Mouse (Mus musculus): ENCODE data around the gene Xrcc4. TPM values are rescaled to one million over a fixed set of nuclear protein-coding genes. Genes with fewer than 3 reads are reported as not detected.

Xrcc4 gene
- polyA plus RNA-seq, 1 experiment, result 25.0 TPM

GRCm38 (mm10) chr13:89899066-89899465, 190.3 kb downstream of the Xrcc4 start:
- Histone ChIP-seq H3K27me3 (ENCODE audit: control insufficient read depth, insufficient read depth, low read length, poor library complexity, severe bottlenecking) (no peaks in the 10 kb centered on the region), H3K9ac (ENCODE audit: low read depth, poor library complexity, severe bottlenecking) (no peak overlapping the region), H3K9me3 (replicated peaks; ENCODE audit: control insufficient read depth, insufficient read depth, low read length, poor library complexity, severe bottlenecking) (no peaks in the 10 kb centered on the region), H3K27ac (ENCODE audit: insufficient read depth, low read length) (no peak overlapping the region), H3K36me3 (ENCODE audit: control insufficient read depth, insufficient read depth, low read length, poor library complexity, severe bottlenecking) (no peaks in the 10 kb centered on the region), H3K4me1 (ENCODE audit: control insufficient read depth, insufficient read depth, low read length) (no peaks in the 10 kb centered on the region), H3K4me3 (ENCODE audit: low read depth, low read length) (no peak overlapping the region)
- no peak for TF ChIP-seq CTCF (IDR thresholded peaks at IDR 0.05; ENCODE audit: low read depth, low read length)
- no peak for TF ChIP-seq EP300 (IDR thresholded peaks at IDR 0.05; ENCODE audit: insufficient read depth, low read depth, low read length)
- TF ChIP-seq POLR2A (IDR thresholded peaks at IDR 0.05; ENCODE audit: insufficient read depth, low read length), result no peak

- H3K4me1 ChIP-seq (ENCODE audit: control insufficient read depth, insufficient read depth, low read length), result no peaks in the 10 kb centered on the region
- H3K9ac ChIP-seq (ENCODE audit: low read depth, poor library complexity, severe bottlenecking), result no peak overlapping the region
- H3K36me3 ChIP-seq (ENCODE audit: control insufficient read depth, insufficient read depth, low read length, poor library complexity, severe bottlenecking), result no peaks in the 10 kb centered on the region
- H3K4me3 ChIP-seq (ENCODE audit: low read depth, low read length), result no peak overlapping the region
- H3K27ac ChIP-seq (ENCODE audit: insufficient read depth, low read length), result no peak overlapping the region
- H3K27me3 ChIP-seq (ENCODE audit: control insufficient read depth, insufficient read depth, low read length, poor library complexity, severe bottlenecking), result no peaks in the 10 kb centered on the region
- no peaks in the 10 kb centered on the region for H3K9me3 ChIP-seq (replicated peaks; ENCODE audit: control insufficient read depth, insufficient read depth, low read length, poor library complexity, severe bottlenecking)
- TF ChIP-seq POLR2A (IDR thresholded peaks at IDR 0.05; ENCODE audit: insufficient read depth, low read length), result no peak
- no peak for TF ChIP-seq CTCF (IDR thresholded peaks at IDR 0.05; ENCODE audit: low read depth, low read length)
- TF ChIP-seq EP300 (IDR thresholded peaks at IDR 0.05; ENCODE audit: insufficient read depth, low read depth, low read length), result no peak
Observed at GRCm38 (mm10) chr13:89892140-89892539, 197.3 kb downstream of the Xrcc4 start.

GRCm38 (mm10) chr13:89890159-89890558, 199.2 kb downstream of the Xrcc4 start:
- no peaks in the 10 kb centered on the region for H3K36me3 ChIP-seq (ENCODE audit: control insufficient read depth, insufficient read depth, low read length, poor library complexity, severe bottlenecking)
- no peak overlapping the region for H3K4me3 ChIP-seq (ENCODE audit: low read depth, low read length)
- no peaks in the 10 kb centered on the region for H3K9me3 ChIP-seq (replicated peaks; ENCODE audit: control insufficient read depth, insufficient read depth, low read length, poor library complexity, severe bottlenecking)
- no peak overlapping the region for H3K9ac ChIP-seq (ENCODE audit: low read depth, poor library complexity, severe bottlenecking)
- TF ChIP-seq EP300 (IDR thresholded peaks at IDR 0.05; ENCODE audit: insufficient read depth, low read depth, low read length) (no peak), POLR2A (IDR thresholded peaks at IDR 0.05; ENCODE audit: insufficient read depth, low read length) (no peak), CTCF (IDR thresholded peaks at IDR 0.05; ENCODE audit: low read depth, low read length) (no peak)
- no peak overlapping the region for H3K27ac ChIP-seq (ENCODE audit: insufficient read depth, low read length)
- no peaks in the 10 kb centered on the region for H3K4me1 ChIP-seq (ENCODE audit: control insufficient read depth, insufficient read depth, low read length)
- H3K27me3 ChIP-seq (ENCODE audit: control insufficient read depth, insufficient read depth, low read length, poor library complexity, severe bottlenecking), result no peaks in the 10 kb centered on the region

- TF ChIP-seq EP300 (IDR thresholded peaks at IDR 0.05; ENCODE audit: insufficient read depth, low read depth, low read length) (no peak), POLR2A (IDR thresholded peaks at IDR 0.05; ENCODE audit: insufficient read depth, low read length) (no peak), CTCF (IDR thresholded peaks at IDR 0.05; ENCODE audit: low read depth, low read length) (no peak)
- Histone ChIP-seq H3K27me3 (ENCODE audit: control insufficient read depth, insufficient read depth, low read length, poor library complexity, severe bottlenecking) (no peaks in the 10 kb centered on the region), H3K36me3 (ENCODE audit: control insufficient read depth, insufficient read depth, low read length, poor library complexity, severe bottlenecking) (no peaks in the 10 kb centered on the region), H3K9me3 (replicated peaks; ENCODE audit: control insufficient read depth, insufficient read depth, low read length, poor library complexity, severe bottlenecking) (no peaks in the 10 kb centered on the region), H3K4me1 (ENCODE audit: control insufficient read depth, insufficient read depth, low read length) (no peaks in the 10 kb centered on the region), H3K27ac (ENCODE audit: insufficient read depth, low read length) (no peak overlapping the region), H3K9ac (ENCODE audit: low read depth, poor library complexity, severe bottlenecking) (no peak overlapping the region), H3K4me3 (ENCODE audit: low read depth, low read length) (no peak overlapping the region)
Observed at GRCm38 (mm10) chr13:89889074-89889473, 200.3 kb downstream of the Xrcc4 start.

- no peak for TF ChIP-seq CTCF (IDR thresholded peaks at IDR 0.05; ENCODE audit: low read depth, low read length)
- no peak for TF ChIP-seq POLR2A (IDR thresholded peaks at IDR 0.05; ENCODE audit: insufficient read depth, low read length)
- no peak for TF ChIP-seq EP300 (IDR thresholded peaks at IDR 0.05; ENCODE audit: insufficient read depth, low read depth, low read length)
- Histone ChIP-seq H3K4me3 (ENCODE audit: low read depth, low read length) (no peak overlapping the region), H3K9ac (ENCODE audit: low read depth, poor library complexity, severe bottlenecking) (no peak overlapping the region), H3K27me3 (ENCODE audit: control insufficient read depth, insufficient read depth, low read length, poor library complexity, severe bottlenecking) (no peaks in the 10 kb centered on the region), H3K27ac (ENCODE audit: insufficient read depth, low read length) (no peak overlapping the region), H3K9me3 (replicated peaks; ENCODE audit: control insufficient read depth, insufficient read depth, low read length, poor library complexity, severe bottlenecking) (no peaks in the 10 kb centered on the region), H3K36me3 (ENCODE audit: control insufficient read depth, insufficient read depth, low read length, poor library complexity, severe bottlenecking) (no peaks in the 10 kb centered on the region), H3K4me1 (ENCODE audit: control insufficient read depth, insufficient read depth, low read length) (no peaks in the 10 kb centered on the region)
Observed at GRCm38 (mm10) chr13:89883523-89883922, 205.9 kb downstream of the Xrcc4 start.

GRCm38 (mm10) chr13:89881281-89881680, 208.1 kb downstream of the Xrcc4 start:
- TF ChIP-seq CTCF (IDR thresholded peaks at IDR 0.05; ENCODE audit: low read depth, low read length) (no peak), POLR2A (IDR thresholded peaks at IDR 0.05; ENCODE audit: insufficient read depth, low read length) (no peak), EP300 (IDR thresholded peaks at IDR 0.05; ENCODE audit: insufficient read depth, low read depth, low read length) (no peak)
- Histone ChIP-seq H3K27ac (ENCODE audit: insufficient read depth, low read length) (no peak overlapping the region), H3K9me3 (replicated peaks; ENCODE audit: control insufficient read depth, insufficient read depth, low read length, poor library complexity, severe bottlenecking) (no peaks in the 10 kb centered on the region), H3K4me3 (ENCODE audit: low read depth, low read length) (no peak overlapping the region), H3K27me3 (ENCODE audit: control insufficient read depth, insufficient read depth, low read length, poor library complexity, severe bottlenecking) (no peaks in the 10 kb centered on the region), H3K9ac (ENCODE audit: low read depth, poor library complexity, severe bottlenecking) (no peak overlapping the region), H3K4me1 (ENCODE audit: control insufficient read depth, insufficient read depth, low read length) (no peaks in the 10 kb centered on the region), H3K36me3 (ENCODE audit: control insufficient read depth, insufficient read depth, low read length, poor library complexity, severe bottlenecking) (no peaks in the 10 kb centered on the region)
